Mouse (Mus musculus): ENCODE measurements at regions not wholly inside any gene's neighbourhood (a gene's known extent, or its start where the extent isn't known, plus 50 kb on each side); places are given as distances from the start of the nearest gene placed in this dataset.

GRCm38 (mm10) chr5:64625841-64626298 lies 177.3 kb upstream of the Klf3 start:
- TF ChIP-seq POLR2A (IDR thresholded peaks at IDR 0.05; ENCODE audit: control insufficient read depth, extremely low read depth, insufficient read depth, low read length, poor library complexity) (no peak), CTCF (IDR thresholded peaks at IDR 0.05; ENCODE audit: borderline replicate concordance, control insufficient read depth, extremely low read depth, insufficient read depth, low read length, poor library complexity) (no peak)

Measured in thymus, adult 2 months (tissue).